Mouse (Mus musculus) spleen, embryonic (tissue): ENCODE measurements around the gene Slc9b1.

Experiments used
- CTCF ChIA-PET: fragments of 350-600 bp; sonication (Branson Sonifier 250); formaldehyde crosslinking; loops from one replicate; lab custom pipeline; 2022; lab: Charles Lee

The Slc9b1 gene

DNA sequence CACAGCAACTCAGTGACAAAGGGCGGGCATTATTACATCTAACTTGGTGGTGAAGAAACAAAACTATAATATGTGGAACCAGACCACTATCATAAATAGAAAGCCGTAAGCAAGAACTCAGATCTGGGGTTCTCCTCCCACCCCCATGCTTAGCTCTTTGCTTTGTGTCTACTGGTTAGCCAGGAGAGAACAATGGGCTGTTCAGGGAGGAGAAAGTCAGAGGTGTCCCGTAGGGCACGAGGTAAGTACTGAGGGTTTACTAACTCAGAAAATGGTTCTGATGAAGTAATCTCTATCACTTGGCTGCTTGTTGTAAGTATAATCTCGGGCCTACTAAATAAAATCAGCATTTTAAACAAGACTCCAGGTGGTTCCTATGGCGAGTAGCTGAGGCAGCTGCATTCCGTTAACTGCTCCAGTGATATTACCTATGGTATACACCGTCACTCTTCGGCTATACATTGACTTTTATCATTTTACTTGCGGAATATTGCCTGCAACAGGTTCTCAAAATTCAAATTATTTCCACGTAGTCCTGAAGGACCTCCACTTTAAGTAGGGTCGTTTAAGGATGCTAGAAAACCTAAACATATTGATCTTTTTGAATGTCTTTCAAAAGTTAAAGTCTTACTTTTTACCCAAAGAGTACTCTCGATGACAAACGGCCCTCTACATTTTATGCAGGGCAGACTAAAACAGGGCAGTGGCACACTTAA is 89.2 kb downstream of the Slc9b1 start:
- CTCF ChIA-PET = interaction anchor here (2.9 kb wide), 1 partner anchor 10 kb away, joined by 9 read pairs; no protein-coding TSS in a partner anchor

DNA sequence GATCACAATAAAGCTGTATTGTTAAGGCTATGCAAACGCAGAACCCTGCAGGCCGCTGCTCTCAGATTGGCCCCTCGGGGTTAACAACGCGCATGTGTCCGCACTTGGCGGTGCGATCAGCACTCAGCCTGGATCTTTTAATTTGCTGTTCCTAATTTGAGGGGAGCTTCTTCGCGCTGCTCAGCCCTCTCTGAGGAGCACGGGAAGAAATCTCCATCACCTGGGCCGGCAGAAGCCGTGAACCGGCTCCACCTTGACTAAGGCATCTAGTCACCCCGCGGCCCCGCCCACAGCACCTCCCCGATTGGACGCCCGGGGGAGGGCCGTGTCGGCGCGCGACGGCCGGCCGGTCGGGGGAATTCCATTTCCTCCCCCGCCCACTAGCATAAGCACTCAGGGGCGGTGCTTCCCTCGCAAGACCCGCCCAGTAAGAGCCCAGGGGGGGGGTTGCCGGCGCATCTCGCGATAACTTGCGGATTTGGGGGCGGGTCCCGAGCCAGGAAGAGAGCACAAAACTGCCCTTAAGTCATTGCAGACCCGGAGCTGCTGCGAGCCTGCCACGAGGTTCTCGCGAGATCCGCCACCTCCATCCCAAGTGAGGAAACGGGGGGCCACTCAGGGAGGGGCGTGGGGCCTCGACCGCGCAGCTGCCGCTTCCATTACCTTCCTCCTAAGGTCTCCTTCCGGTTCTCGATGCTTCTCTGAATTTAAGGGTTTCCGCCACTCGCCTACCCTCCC is 90.1 kb downstream of the Slc9b1 start, which contains the start of gene Ube2d3:
TSS of gene Ube2d3 (plus strand) at position 392 of the 738 bp plus-strand sequence.
- CTCF ChIA-PET = interaction anchor here (2.9 kb wide), 1 partner anchor 10 kb away, joined by 9 read pairs; no protein-coding TSS in a partner anchor

DNA sequence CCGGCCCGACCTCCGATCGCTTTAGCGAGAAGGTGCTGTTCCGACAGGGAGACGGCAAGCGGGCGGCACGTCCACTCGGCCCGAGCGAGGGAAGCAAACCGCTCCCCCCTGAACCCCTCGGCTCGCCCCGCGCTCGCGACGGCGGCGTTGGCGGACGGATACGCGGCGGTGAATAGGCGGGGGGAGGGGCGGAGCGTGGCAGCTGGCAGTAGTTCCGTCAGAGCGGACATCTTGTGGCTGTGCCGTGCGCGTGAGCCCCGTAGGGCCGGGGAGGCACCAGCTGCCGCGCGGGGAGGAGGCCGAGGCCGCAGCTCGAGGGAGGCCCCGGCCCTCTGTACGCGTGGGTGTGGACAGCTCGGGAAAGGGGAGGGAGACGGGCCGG is 90.7 kb downstream of the Slc9b1 start:
- CTCF ChIA-PET = interaction anchor here (2.9 kb wide), 1 partner anchor 11 kb away, joined by 9 read pairs; no protein-coding TSS in a partner anchor

DNA sequence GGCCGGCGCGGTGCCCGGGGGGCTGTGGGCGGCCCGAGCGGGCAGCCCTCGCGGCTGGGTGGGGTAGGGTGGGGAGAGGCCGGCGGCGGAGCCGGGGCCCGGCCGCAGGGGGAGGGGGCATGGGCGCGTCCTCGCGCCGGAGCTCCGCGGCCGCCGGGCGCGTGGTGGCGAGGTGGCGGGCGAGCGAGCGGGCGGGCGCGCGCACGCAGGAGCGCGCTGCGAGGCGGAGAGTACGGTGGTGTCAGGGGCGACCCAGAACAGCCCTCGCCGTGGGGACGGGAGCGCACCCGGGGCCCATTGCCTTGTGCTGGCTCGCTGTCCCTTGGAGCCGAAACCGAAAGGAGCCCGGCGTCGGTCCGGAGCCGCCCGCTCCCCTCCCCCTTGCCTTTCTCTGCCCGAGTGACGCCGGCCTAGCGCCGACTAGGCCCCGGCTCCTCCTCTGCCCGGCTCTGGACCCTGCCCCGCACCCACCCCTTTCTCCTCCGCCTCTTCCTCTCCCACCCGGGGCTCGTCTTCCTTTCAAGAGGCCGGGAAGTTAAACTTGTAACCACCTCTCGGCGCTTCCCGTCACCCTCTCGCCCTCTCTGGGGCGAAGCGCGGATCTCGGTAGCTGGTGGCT is 91.2 kb downstream of the Slc9b1 start:
- CTCF ChIA-PET = interaction anchor here (2.9 kb wide), 1 partner anchor 11 kb away, joined by 9 read pairs; no protein-coding TSS in a partner anchor

DNA sequence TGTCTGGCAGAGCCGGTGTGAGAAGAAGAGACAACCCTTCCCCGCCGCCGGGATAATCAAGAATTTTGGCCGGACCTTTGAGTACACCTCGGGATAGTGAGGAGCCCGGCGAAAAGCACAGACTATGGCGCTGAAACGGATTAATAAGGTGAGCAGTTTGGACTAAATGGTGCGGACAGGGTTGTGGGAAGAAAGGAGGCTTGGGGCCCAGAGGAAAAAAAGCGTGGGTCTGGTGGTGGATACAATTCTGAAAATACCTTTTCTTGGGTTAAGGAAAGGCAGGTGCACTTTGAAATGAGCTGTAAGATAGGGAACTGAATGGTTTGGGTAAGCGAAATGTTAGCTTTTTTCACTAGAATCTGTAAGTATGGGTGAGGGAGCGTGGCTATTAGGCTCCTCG is 91.8 kb downstream of the Slc9b1 start:
- CTCF ChIA-PET = no interaction called here

DNA sequence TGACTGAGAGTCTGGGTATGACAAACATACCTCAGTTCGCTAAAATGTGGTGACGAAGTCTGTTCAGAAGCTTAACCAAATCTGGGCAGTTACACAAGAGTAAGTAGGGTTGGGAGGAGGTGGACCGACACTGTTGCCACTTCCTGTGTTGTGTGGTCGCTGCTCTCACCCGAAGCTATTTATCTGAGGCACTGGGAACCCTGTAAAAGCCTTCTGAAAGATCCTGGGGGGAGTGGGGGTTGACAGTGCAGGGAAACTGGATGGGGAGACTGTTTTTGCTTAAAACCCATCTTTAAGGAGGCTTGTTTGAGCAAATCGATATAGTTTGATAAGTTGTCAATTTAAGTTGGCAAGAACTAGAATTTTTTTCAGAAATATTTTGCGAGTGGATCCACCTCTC is 92.4 kb downstream of the Slc9b1 start:
- CTCF ChIA-PET = interaction anchor here (0.6 kb wide), 1 partner anchor 15 kb away, joined by 5 read pairs; no protein-coding TSS in a partner anchor

DNA sequence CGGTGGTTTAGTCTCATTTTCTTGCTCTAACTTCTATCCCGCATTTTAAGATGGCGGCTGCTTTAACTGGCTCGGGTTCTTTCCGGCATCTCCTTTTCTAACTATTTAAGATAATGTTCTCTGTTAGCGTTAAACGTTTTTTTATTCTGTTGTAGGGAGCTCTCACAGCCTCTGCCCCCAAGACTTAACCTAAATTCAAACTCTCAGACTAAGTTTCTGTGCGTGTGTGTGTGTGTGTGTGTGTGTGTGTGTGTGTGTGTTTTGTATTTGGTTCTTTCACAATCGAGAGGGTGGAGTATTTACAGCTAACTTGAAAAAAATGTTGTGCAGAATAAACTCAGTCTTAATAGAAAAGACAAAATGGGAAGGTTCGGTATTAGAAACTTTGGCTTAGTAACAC is 92.8 kb downstream of the Slc9b1 start:
- CTCF ChIA-PET = interaction anchor here (0.6 kb wide), 1 partner anchor 15 kb away, joined by 5 read pairs; no protein-coding TSS in a partner anchor

DNA sequence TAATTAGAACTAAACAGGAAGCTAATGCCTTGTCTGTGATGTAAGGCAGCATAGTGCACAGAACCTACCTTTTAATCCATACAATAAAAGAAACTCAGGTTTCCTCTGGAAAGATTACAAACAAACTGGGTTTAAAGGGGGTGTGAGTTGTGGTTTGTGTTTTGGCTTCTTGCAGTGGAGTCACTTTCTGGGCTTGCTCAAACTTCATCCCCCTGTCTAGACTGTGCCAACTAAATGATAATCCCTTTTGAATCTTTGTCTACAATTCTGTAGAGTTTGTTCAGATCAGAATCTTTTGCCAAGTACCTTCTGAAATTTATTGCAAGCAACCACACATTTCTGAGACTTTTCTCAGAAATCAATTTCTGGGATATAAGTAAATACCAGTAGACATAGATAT is 97.1 kb downstream of the Slc9b1 start:
- CTCF ChIA-PET = no interaction called here
